Mouse (Mus musculus): ENCODE measurements around the gene Tenm3. TPM values are rescaled to one million over a fixed set of nuclear protein-coding genes. Genes with fewer than 3 reads are reported as not detected.

The Tenm3 gene
- not detected in 2 replicates for total RNA-seq (2015)
- total RNA-seq (2017), result not detected in 2 replicates

- no peak for ATAC-seq (ENCODE audit: poor library complexity, severe bottlenecking)
Measured at GRCm38 (mm10) chr8:48843931-48844285, at the start of gene Tenm3. Gene Tenm3, minus strand, starts transcription at chr8:48843951.

GRCm38 (mm10) chr8:48890216-48890765 is 46.5 kb upstream of the Tenm3 start:
- no peak for ATAC-seq (ENCODE audit: poor library complexity, severe bottlenecking)

GRCm38 (mm10) chr8:48884270-48884669 is 40.5 kb upstream of the Tenm3 start:
- ATAC-seq (ENCODE audit: poor library complexity, severe bottlenecking), result no peak

GRCm38 (mm10) chr8:48880585-48880984 is 36.8 kb upstream of the Tenm3 start:
- ATAC-seq (ENCODE audit: poor library complexity, severe bottlenecking), result no peak

GRCm38 (mm10) chr8:48865972-48866371 is 22.2 kb upstream of the Tenm3 start:
- ATAC-seq (ENCODE audit: poor library complexity, severe bottlenecking), result no peak

DNA sequence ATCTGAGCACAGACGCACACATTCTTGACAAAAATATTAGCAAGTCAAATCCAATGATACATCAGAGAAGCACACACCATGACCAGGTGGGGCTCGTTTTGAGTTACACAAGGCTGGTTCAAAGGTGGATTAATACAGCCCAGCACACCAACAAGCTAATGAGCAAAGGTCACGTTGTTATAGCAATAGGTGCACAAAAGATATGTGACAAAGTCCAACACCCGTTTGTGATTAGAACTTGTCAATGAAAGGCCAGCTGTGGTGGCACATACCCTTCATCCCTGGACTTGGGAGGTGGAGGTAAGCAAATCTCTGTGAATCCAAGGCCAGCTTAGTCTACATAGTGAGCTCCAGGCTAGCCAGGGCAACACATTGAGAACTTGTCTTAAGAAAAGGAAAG is 21.7 kb upstream of the Tenm3 start:
- no peak for ATAC-seq (ENCODE audit: poor library complexity, severe bottlenecking)

- no peak for ATAC-seq (ENCODE audit: poor library complexity, severe bottlenecking)
Measured at GRCm38 (mm10) chr8:48850223-48851010, 6.7 kb upstream of the Tenm3 start.

GRCm38 (mm10) chr8:48849091-48849616 is 5.4 kb upstream of the Tenm3 start:
- ATAC-seq (ENCODE audit: poor library complexity, severe bottlenecking), result no peak

DNA sequence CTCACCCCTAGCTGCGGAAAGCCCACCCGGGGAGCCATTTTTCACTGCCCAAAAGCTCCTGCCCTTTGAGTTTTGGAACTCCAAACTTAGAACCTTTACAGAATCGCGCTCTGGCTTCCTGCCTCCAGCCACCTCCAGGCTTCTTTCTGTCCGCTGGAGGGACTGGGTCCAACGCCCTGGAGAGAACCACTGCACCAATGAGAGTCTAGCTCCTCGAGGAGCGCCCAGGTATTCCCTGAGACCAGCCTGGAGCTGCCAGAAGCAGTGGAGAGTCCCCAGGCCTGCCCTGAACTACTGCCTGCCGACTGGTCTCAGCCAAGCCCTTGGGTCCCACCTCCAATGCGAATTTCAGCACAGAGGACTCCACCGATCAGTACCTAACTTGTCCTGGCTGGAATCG is 1.2 kb upstream of the Tenm3 start:
- no peak for ATAC-seq (ENCODE audit: poor library complexity, severe bottlenecking)

- ATAC-seq (ENCODE audit: poor library complexity, severe bottlenecking), result no peak
Measured at GRCm38 (mm10) chr8:48844370-48844905, 687 bp upstream of the Tenm3 start.

DNA sequence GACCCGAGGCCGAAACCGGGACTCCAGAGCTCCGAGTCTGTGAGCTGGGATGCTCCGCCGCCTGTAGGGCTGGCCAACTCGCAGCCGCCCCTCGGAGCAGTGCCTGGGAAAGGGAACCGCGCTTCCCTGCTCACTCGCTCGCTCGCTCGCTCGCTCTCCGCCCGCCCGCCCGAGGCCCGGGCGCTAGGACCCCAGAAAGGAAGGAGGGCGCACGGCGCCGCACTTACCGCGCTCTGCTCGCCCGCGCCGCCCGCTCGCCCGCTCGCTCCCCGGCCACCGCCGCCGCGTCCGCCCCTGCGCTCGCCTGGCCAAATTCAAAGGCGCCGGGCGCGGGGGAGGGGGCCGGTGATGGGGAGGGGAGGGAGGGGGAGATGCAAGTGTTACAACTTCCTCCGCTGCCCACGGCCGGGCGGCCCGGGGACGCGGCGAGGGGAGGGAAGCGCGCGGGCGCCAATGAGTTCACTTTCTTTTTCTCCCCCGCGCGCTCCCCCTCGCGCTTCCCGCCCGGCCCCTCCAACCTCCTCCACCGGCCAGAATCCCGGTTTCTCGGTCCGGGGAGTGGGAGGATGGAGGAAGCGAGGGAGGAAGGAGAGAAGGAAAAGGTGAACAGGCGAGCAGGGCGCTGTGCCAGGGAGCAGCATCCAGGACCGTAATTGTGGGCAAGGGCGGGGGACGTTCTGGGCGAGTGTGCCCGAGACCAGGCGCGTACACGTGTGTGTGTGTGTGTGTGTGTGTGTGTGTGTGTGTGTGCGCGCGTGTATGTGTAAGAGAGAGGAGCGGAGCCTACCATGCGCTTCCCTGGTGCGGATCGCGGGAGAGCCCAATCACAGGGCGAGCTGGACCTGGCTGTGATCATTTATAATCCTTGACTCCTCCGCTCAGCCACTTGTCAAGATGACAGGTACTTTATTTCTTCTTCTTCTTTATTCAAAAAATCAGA is 490 bp downstream of the Tenm3 start:
- no peak for ATAC-seq (ENCODE audit: poor library complexity, severe bottlenecking)

DNA sequence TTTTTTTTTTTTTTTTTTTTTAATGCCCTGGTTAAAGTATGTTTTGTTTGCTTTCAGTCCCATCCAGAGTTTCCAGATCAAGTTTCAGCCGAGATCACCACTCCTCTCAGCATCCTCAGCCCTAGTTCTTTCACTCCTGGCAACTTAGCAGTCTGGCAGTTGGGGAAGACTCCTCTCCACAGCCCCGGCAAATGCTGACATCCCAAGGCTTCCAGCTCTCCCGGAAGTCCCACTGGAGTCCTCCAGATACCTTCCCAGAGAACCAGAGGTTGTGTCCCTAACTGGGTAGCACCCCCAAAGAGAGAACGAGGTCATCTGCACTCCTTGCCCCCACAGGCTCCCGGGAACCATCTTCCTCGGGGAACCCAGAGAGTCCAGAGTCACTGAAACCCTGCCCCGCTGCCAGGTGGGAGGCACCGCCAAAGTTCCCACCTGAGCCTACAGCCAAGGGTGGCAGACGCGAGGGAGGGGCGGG is 1.2 kb downstream of the Tenm3 start:
- no peak for ATAC-seq (ENCODE audit: poor library complexity, severe bottlenecking)

GRCm38 (mm10) chr8:48842035-48842434 is 1.7 kb downstream of the Tenm3 start:
- ATAC-seq (ENCODE audit: poor library complexity, severe bottlenecking), result no peak

GRCm38 (mm10) chr8:48835745-48836144 is 8.0 kb downstream of the Tenm3 start:
- ATAC-seq (ENCODE audit: poor library complexity, severe bottlenecking), result no peak

DNA sequence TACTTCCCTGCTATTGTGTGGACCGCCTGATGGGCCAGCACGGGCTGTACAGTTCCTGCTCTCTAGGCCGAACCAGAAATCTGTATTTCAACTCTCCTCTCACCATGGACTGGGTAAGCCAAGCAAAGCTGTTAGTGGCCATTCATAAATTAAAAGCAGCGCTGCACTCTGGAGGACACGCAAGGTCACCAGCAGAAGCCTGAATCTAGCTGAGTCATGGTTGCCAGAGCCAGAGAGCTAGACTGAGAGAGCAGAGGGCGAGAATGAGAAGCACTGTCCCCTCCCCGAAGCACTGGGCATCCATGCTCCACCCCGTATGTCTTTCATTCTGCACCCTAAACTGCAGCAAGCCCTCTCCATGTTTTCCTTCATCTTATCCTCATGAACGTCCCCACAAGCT is 16.3 kb downstream of the Tenm3 start:
- no peak for ATAC-seq (ENCODE audit: poor library complexity, severe bottlenecking)

GRCm38 (mm10) chr8:48825666-48826065 is 18.1 kb downstream of the Tenm3 start:
- ATAC-seq (ENCODE audit: poor library complexity, severe bottlenecking), result no peak

- ATAC-seq (ENCODE audit: poor library complexity, severe bottlenecking), result no peak
Measured at GRCm38 (mm10) chr8:48822291-48822690, 21.5 kb downstream of the Tenm3 start.

GRCm38 (mm10) chr8:48819962-48820361 is 23.8 kb downstream of the Tenm3 start:
- no peak for ATAC-seq (ENCODE audit: poor library complexity, severe bottlenecking)

DNA sequence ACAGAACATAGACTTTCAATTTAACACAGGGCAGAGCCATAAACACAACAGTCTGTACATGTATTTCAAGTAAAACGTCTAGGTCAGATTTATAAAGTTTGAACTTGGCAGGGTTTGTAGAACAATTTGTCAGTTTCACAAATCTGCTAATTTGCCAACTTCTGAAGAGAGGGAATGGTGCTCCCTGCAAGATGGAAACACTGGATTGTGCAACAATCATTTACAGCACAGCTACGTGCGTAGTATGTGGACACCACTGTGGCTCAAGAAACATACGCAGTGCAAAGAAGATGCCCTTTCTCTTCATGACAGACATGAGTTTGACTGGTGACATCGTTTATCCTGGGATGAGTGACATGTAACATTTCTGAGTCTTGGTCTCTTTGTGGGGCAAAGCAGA is 24.4 kb downstream of the Tenm3 start:
- ATAC-seq (ENCODE audit: poor library complexity, severe bottlenecking), result no peak

DNA sequence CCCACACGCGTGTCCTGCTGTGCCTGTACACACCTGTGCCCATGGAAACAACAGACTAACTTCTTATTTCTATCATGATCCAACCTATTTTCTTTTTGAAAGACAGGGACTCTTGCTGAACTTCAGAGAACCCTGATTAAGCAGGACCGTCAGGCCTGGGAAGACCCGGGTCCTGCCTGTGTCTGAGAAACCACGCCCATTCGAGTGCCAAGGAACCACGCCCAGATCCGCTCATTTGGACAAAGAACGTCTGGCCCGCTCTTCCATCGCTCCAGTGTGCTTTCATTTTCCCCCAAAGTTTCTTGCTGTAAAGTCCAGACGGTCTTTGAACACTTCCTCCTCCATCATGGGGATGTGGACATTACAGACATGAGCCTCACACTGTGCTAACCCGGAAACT is 26.8 kb downstream of the Tenm3 start:
- no peak for ATAC-seq (ENCODE audit: poor library complexity, severe bottlenecking)

DNA sequence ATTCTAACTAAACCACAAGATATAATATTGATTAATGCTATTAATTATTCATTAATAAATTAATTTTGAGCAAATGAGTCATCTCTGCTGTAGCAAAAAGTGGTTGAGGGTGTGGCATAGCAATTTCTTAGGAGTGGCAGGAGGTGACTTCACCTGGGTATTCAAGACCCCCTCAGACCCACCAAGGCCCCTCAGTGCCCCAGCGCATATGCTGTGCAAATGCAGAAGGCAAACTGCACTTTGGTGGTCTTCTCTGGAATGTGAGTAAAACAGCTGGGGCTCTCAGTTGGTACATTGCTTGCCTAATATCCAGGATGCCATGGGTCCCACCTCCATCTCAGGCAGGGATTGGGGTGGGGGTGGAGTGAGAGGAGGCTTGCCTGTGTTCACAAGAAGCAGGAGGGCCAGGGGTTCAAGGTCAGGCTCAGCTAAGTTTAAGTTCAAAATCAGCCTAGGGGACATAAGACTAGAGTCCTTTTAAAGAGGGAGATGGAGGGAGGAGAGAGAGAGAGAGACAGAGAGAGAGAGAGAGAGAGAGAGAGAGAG is 31.5 kb downstream of the Tenm3 start:
- no peak for ATAC-seq (ENCODE audit: poor library complexity, severe bottlenecking)

Measured in megakaryocyte, adult 5-6 weeks (primary cell).